Mouse (Mus musculus) bone marrow, adult 2 months (tissue): ENCODE results near the gene Aldh3b2. TPM values are rescaled to one million over a fixed set of nuclear protein-coding genes. Genes with fewer than 3 reads are reported as not detected.
A peak's percentile ranks its signal among the peaks of the same experiment; 100 is the strongest.

Source experiments
- H3K27ac ChIP-seq: fragments of 200-500 bp; 2 replicates; pipeline ENCODE4 v1.5.1; 2012; ENCODE audit warnings: low read depth, mild to moderate bottlenecking, control low read depth, inconsistent platforms, low read length; ENCODE audit not compliant: control insufficient read depth, poor library complexity, insufficient read depth
- H3K4me1 ChIP-seq: fragments of 200-500 bp; 2 replicates; pipeline ENCODE4 v1.6.1; 2011; ENCODE audit warnings: low read length; ENCODE audit not compliant: control insufficient read depth, insufficient read depth
- H3K4me3 ChIP-seq: fragments of 200-500 bp; replicated peaks from 2 replicates; pipeline ENCODE3; 2011; ENCODE audit warnings: mild to moderate bottlenecking, low read depth, low read length, control low read depth; ENCODE audit not compliant: control insufficient read depth
- CTCF ChIP-seq: fragments of 200-500 bp; IDR thresholded peaks from 2 replicates; pipeline ENCODE4 v1.5.1; 2011; ENCODE audit warnings: low read length, control low read depth; ENCODE audit not compliant: control insufficient read depth, insufficient read depth
- POLR2A ChIP-seq: fragments of 200-500 bp; IDR thresholded peaks from 2 replicates; pipeline ENCODE4 v1.6.1; 2011; ENCODE audit warnings: low read depth, mild to moderate bottlenecking, control low read depth, low read length, borderline replicate concordance; ENCODE audit not compliant: control insufficient read depth
- WGBS: fragments of 180-500 bp; shearing (Covaris S2); methylation state at CpG from one replicate; pipeline ENCODE4 v1.1.7; 2018; 5-methylcytosine and 5-hydroxymethylcytosine counted together
- polyA plus RNA-seq: library from polyadenylated mRNA; stranded (reverse); fragments of >200 nt; gene quantifications from 2 replicates; pipeline ENCODE4 v1.2.4, GENCODE M21; 2011; ENCODE audit warnings: low replicate concordance; ENCODE audit not compliant: missing spikeins, insufficient read depth, insufficient read length

The Aldh3b2 gene
- polyA plus RNA-seq, 1 experiment: 4.2 TPM

DNA sequence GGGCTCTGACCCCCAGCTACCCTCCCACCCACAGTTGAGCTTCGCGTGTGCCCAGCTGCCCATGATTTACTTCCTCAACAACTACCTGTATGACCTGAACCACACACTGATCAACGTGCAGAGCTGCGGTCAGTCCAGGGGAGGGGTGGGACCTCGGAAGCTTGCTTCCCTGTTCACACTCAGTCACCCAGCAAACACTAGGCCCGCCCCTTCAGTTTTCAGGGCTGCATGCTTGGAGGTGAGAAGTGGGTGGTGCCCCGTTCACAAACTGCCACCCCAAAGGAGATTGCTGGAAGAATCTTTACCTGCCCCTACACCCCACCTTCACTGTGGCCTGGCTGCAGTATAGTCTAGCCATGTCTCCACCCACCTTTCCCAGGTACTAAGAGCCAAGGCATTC, 29.8 kb upstream of the Aldh3b2 start:
- Histone ChIP-seq H3K4me3 (no peak overlapping the region), H3K27ac (no peak overlapping the region), H3K4me1 (peaks cover 2% of the 10 kb centered on the region; the same call in 1 of the 2 replicates)
- TF ChIP-seq CTCF (no peak), POLR2A (no peak)
- WGBS: 73% methylated on average over 7 of the region's 7 CpGs

GRCm38 (mm10) chr19:3942986-3943735, 29.0 kb upstream of the Aldh3b2 start:
- 27% methylated on average over 27 of the region's 27 CpGs for WGBS
- Histone ChIP-seq H3K4me3 (peak overlapping the region; percentile 1), H3K27ac (no peak overlapping the region), H3K4me1 (peaks cover 2% of the 10 kb centered on the region; the same call in 1 of the 2 replicates)
- TF ChIP-seq CTCF: no peak
- no peak for TF ChIP-seq POLR2A

- Histone ChIP-seq H3K4me3 (no peak overlapping the region), H3K27ac (no peak overlapping the region), H3K4me1 (peaks cover 2% of the 10 kb centered on the region; the same call in 1 of the 2 replicates)
- TF ChIP-seq POLR2A: no peak
- TF ChIP-seq CTCF: no peak
- WGBS: 25% methylated on average over 10 of the region's 10 CpGs
These were observed 26.1 kb upstream of the Aldh3b2 start for GRCm38 (mm10) chr19:3945872-3946564.

GRCm38 (mm10) chr19:3946715-3947114, 25.4 kb upstream of the Aldh3b2 start:
- no peak overlapping the region for H3K27ac ChIP-seq
- WGBS: 40% methylated on average over 2 of the region's 2 CpGs
- no peak overlapping the region for H3K4me3 ChIP-seq
- TF ChIP-seq CTCF: peak; percentile 81
- no peak for TF ChIP-seq POLR2A
- H3K4me1 ChIP-seq: peaks cover 2% of the 10 kb centered on the region; the same call in 1 of the 2 replicates

- Histone ChIP-seq H3K4me1 (peaks cover 5% of the 10 kb centered on the region; the same call in 1 of the 2 replicates), H3K4me3 (no peak overlapping the region), H3K27ac (no peak overlapping the region)
- TF ChIP-seq POLR2A: no peak
- TF ChIP-seq CTCF: no peak
- 78% methylated on average over 3 of the region's 3 CpGs for WGBS
These were observed 24.3 kb upstream of the Aldh3b2 start for GRCm38 (mm10) chr19:3947813-3948212.

DNA sequence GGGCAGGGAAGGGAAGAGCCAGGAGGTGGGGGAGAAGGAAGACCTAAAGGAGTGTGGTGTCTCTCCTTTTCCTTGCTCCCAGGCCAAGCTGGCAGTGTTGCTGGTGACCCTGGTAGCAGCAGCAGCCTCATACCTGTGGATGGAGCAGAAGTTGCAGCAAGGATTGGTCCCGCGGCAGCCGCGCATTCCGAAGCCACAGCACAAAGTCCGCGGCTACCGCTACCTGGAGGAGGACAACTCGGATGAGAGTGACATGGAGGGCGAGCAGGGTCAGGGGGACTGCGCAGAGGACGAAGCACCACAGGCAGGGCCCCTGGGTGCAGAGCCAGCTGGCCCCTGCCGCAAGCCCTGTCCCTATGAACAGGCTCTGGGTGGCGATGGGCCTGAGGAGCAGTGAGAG, 23.6 kb upstream of the Aldh3b2 start:
- H3K4me3 ChIP-seq: no peak overlapping the region
- WGBS: 94% methylated on average over 14 of the region's 14 CpGs
- H3K4me1 ChIP-seq: peaks cover 5% of the 10 kb centered on the region; the same call in 1 of the 2 replicates
- TF ChIP-seq POLR2A (no peak), CTCF (no peak)
- no peak overlapping the region for H3K27ac ChIP-seq

GRCm38 (mm10) chr19:3950331-3950730, 21.8 kb upstream of the Aldh3b2 start:
- TF ChIP-seq CTCF (no peak), POLR2A (no peak)
- Histone ChIP-seq H3K27ac (no peak overlapping the region), H3K4me1 (peaks cover 7% of the 10 kb centered on the region; the same call in 1 of the 2 replicates), H3K4me3 (no peak overlapping the region)
- 77% methylated on average over 3 of the region's 3 CpGs for WGBS

- H3K4me3 ChIP-seq: no peak overlapping the region
- peaks cover 5% of the 10 kb centered on the region; the same call in 1 of the 2 replicates for H3K4me1 ChIP-seq
- TF ChIP-seq CTCF (no peak), POLR2A (no peak)
- no peak overlapping the region for H3K27ac ChIP-seq
These were observed 20.7 kb upstream of the Aldh3b2 start for GRCm38 (mm10) chr19:3951461-3951860.

GRCm38 (mm10) chr19:3952099-3952498, 20.0 kb upstream of the Aldh3b2 start:
- Histone ChIP-seq H3K4me3 (no peak overlapping the region), H3K4me1 (peaks cover 5% of the 10 kb centered on the region; the same call in 1 of the 2 replicates), H3K27ac (no peak overlapping the region)
- TF ChIP-seq CTCF (no peak), POLR2A (no peak)
- WGBS: 37% methylated on average over 1 of the region's 1 CpGs
